Mouse (Mus musculus): ENCODE results near the gene Prkg1.

Gene Prkg1

DNA sequence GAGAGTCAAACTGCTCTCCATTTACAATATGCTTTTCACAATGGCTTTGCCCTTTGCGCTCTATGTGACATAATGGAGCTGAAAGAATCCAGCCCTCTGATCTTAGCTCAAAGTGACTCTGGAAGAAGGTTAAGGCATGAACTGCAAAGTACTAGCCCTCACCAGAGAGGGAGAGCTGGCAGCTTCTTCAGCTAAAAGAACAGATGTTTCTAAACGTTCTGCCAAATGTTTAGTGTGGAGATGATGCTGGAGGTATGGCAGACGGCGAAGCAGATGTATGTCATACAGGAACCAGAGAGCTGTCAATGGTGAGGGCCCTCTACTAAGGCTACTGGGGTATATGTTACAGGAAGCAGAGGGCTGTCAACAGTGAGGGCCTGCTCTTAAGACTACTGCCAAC lies 148.0 kb downstream of the Prkg1 start:
- DNase-seq, result no peak

DNA sequence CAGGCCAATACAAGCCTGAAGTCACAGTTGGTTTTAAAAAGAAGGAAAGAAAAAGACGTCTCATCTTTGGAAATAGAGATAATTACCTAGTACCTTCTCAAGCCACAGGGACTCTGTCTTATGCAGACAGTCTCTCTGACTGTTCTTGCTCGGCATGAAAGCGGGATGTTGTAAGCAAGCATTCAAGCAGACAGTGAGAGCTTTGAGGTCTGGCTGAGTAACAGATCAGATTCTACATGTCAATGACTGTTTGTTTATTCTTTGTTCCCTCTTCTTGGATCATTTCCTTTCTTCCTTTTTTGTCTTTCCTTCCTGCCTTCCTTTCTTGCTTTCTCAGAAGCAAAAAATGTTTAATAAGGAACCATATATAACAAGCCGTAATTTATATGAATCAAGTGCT lies 148.7 kb downstream of the Prkg1 start:
- DNase-seq, result no peak

DNA sequence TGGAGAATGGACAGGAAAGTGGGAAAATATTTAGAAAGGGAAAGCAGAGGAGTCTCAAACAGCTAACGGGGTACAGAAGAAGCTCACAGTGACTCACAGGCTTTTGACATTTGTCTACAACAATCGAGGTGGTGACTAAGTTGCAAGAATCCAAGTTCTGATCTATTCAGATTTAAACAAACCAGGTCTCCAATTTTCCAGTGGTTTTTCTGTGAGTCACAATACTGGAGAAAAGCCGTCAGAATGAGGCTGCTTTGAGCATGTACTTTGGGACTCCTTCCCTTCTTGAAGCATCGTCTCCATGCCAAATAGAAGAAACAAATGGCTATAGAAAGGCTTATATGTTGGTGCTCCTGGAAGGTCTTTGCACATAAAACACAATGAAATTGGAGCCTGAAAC lies 151.7 kb downstream of the Prkg1 start:
- no peak for DNase-seq

DNA sequence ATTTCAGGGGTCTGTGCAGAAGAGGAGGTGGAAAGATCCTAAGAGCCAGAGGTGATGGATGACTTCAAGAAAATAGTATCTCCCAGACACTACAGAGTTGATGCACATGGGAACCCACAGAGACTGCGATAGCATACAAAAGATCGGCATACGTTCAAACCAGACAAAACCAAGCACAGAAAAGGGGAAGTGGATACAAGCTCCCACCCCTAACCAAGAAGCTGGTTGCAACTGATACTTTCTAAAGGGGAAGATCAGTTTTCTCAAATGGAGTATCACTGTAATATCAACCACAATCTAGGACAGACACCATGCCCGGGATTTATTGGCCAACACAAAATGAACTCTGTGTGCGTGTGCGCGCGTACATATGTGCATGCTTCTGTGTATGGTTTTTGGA lies 162.3 kb downstream of the Prkg1 start:
- no peak for DNase-seq

DNA sequence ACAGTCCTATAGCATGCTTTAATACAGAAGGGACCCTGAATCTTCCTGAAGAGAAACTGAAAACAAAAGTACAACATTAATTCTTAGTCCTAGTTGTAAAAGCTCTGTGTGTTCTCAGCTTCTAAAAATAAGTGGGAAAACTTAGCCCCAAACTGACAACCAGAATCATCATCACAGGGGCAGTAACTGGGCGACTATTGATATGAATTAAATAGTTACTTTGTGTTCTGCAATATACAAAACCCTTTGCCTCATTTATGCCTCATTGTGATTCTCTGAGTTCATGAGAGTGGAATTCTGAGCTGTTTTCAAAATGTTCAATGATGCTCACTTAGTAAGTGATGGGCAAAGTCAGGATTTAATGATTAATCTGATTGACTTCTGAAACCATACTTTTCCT lies 170.8 kb downstream of the Prkg1 start:
- no peak for DNase-seq

DNA sequence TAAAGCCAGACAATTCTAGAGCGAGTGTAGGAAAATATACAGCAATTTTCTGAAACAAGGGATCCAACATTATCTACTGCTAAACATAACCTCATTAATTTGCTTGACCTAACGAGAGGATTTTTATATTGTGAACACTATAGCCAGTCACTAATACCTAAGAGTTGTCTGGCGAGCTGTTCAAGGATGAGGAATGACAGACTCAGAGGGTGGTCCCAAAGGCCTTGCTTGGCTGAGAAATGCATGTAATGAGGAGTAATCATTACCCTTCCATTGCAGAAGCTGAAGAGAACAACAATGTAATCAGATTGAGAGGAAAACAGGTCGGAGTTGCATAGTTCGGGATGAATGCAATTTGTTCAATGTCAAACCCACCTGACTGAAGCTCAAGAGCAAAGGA lies 174.1 kb downstream of the Prkg1 start:
- no peak for DNase-seq

DNA sequence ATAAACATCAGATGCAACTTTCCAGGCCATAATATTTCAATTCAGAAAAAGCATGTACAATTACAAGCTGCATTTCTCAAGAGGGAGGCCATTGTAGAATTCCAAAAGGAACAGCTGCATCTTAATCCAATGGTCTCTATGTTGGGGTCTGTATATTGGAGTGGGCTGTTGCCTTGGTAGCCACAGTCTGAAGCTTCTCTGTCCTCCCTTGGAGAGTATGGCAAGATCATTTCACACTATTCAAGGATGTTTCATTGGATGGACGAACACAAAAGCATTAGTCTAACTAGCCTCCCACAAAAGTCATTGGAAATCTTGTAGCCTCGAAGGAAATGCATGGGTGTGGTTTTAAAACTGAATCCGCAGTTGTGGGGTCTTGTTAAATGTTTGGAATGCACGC lies 187.7 kb downstream of the Prkg1 start:
- DNase-seq, result no peak

DNA sequence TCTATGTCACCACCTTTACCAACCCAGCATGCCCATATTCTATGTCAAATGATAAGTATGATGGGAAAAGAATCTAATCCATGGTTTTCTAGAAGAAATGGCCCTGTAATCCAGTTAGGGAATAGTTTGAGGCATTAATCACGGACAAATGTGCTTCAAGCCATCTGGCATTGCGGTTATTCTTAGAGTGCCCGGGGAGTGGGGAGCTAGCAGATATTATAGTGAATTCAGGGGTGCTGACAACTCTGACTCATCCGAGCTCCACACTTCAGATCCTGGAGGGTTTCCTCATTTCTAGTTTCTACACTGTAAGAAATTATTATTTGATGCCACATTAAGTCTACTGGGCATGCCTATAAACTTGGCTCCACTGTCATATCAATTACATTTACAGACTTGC lies 200.5 kb downstream of the Prkg1 start:
- DNase-seq, result no peak

DNA sequence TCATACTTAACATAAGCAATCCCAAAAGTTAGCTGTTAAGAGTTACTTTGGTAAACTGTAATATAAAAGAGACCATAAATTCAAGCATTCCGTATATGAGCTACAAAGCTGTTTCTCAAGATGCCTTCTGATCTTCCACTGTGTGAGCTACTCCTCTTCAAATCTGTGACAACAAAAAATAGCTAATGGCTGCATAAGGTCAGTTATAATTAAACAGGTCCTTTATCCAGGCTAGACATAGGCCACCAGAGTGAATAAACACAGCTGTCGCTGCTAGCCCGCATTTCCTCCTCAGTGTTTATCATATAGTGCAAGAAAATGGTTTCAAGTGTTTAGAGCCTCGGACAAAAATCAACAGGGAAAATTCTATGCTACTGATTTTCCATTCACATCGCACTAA lies 218.8 kb downstream of the Prkg1 start:
- DNase-seq, result no peak

DNA sequence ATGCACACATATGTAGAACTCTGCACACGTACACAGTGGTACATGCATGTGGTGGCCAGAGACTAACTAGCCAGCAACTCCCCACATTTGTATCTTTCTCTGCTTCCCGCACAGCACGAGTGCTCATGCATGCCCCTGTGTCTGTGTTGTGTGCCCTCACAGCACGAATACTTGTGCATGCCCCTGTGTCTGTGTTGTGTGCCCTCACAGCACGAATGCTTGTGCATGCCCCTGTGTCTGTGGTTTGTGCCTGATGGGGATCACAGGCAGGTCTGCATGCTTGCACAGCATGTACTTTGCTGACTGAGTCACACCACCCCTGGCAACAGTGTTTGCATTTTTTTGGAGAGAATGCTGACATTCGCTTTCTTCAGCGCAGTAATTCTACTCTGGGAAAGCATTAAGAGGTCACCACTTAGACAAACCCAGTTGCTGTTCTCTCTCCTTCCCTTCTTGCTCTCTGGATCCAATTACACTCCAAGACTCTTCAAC lies 233.5 kb downstream of the Prkg1 start:
- DNase-seq, result no peak

DNA sequence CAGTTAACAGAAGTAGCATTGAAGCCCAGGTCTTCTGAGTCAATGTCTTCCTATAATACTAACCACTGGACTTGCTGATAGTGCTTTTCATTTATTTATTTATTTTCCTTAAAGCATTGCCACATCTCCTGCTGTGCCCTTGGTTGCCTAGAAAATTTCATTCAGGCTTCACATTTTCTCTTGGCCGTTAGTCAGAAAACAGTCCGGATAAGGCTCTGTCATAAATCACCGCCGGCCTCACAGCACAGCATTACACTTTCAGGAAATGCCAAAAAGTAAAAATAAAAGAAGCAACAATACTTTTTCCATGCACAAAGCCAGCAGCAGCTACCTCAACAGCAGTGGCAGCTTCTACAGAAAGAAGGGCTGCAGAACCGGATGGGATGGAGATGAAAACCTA lies 234.2 kb downstream of the Prkg1 start:
- DNase-seq, result no peak

DNA sequence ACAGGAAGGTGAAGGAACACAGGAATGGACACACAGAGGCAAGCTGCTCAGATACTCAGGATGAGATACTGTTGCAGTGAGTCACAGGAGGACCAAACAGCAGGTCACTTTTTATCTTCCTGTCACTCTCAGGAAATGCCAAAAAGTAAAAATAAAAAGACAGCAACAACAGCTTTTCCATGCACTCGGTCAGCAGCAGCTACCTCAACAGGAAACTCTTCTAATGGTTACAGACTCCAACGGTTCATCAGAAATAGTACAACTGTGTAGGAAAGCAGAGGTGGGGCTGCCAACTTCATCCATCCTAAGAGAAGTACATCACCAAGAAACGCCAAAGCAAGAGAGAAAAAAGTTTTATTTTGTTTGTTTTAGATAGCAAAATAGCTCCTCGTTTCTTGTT lies 234.9 kb downstream of the Prkg1 start:
- DNase-seq, result no peak

DNA sequence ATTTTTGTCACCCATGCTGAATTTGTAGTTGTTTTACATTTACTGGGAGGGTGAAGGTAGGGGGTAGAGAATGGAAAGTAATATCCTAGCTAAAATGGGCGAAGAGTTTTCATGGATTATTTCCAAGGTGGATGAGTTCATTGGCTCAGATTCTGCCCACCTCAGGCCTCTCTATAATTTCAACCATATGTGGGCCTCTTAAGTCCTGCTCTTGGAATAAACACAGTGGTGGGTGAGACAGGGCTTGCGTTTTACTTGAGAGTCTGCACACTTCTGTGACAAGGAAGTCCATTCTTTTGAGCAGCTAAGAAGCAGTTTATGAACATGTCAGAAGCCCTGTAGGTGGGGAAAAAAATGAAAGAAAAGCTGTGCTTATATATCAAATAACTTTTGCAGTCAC lies 250.3 kb downstream of the Prkg1 start:
- no peak for DNase-seq

DNA sequence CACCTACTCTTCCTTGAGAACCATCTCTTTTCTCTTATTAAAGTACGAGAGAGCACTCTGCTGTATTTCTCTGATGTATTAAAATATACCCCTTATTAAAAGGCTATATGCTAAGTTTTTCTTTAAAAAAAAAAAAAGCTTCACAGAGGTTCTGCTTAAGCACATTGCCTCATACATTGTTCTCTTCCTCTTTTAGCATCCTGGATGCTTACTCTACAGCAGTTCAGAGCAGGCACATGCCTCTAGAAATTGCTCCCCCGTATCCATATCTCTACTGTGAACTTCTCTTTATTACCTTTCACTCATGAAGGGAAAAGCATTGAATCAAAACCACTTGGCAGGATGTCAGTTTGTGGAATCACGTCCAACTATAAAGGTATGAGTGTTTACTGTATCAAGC lies 257.0 kb downstream of the Prkg1 start:
- no peak for DNase-seq

DNA sequence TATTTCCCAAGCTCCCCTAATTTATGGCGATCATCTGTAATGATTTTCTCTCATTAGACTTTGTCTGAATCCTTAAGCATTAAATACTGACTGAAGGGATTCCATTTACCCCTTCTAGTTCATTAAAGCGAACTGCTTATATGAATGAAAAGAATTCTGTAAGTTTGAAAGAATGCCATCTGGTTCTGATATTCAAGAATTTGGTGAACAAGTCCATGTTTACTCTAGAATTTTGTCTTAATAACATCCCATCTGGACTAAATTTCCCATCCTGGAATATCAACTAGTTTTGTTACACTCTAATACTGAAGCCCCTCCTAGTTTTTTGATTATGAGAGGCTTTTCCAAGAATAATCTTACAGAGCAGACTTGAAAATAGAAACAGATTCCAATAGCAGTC lies 258.5 kb downstream of the Prkg1 start:
- no peak for DNase-seq

DNA sequence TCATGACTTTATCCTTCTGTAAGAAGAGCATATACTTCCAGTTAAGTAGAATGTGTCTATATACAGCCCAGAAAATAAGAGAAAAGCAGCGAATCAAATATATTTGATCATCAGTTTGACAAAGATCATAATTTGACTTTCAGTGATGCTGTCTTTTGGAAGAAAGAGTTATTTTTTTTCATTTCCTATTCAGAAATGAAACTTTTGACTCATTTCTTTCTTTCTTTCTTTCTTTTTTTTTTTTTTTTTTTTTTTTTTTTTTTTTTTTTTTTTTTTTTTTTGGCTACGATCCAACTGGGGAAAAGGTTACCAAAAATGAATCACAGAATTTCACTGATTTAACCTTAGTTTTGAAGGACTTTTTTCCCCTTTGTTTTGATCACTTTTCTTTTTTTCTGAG lies 259.8 kb downstream of the Prkg1 start:
- no peak for DNase-seq

DNA sequence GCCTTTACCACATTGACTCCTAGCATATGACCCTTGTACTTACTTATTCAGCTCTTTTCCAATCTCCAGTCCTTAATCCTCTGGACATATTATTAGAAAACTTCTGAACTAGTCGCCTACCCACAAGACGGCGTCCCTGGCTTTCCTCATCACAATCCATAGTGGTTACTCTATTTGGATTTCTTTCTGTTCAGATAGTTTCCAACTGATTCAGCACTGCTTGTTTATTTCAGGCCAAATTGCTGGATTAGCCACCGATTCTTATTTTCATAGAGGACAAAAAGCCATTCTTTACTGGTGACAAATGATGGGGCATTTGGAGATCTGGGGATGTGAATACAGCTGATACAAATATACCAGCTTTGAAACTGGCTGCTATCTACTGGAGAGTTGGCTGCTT lies 267.4 kb downstream of the Prkg1 start:
- DNase-seq, result no peak

DNA sequence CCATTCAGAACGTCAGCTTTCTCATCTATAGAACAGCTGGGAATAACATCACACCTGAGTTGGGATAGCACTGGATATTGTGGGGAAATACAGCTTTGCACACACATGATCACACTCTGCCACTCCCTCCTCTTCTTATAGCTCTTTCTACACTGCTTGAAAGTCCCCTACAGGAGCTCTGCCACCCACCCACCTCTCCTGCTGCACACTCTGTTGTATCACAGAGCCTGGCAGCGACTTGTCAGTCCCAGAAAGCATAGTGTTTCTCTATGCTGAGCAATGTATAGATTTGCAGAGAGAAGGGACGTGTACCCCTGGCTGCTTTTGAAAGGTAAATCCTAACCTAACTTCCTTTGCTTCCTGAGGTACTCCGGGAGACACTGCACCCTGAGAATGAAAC lies 275.2 kb downstream of the Prkg1 start:
- DNase-seq, result no peak

DNA sequence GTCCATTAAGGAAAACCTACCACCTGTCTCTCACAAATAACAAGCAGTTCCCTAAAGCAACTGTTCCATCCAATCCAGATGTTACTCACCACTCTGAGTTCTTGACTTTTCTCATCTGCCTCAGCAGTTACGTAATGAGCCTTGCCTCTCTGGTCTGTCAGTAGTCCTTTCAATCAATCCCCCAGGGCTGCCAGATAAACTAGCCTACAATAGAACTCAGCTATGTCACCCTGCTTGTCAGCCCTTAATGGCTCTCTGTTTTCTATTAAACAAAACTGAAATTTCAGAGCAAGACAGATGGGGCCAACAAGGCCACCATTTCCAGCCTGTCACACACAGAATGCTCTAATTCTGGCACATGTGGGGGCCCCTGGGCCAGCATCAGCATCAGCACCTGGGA lies 293.1 kb downstream of the Prkg1 start:
- no peak for DNase-seq

DNA sequence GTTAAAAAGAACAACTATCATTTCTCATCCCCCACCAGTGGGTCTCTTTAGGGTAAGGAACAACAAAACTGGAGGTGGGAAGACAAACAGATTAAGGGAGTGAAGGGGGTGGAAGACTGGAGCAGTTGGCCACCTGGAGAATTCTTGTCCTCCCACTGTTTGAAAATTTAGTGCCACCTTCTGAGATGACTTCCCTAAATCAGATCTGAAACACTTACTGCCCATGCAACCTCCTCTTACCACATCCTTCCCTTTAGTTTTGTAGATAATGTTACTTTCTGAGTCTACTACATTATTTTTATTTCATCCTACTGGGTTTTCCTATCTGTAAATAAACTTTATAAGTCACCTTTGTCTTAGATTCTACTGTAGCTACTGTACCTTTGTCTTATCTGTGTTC lies 304.6 kb downstream of the Prkg1 start:
- no peak for DNase-seq

DNA sequence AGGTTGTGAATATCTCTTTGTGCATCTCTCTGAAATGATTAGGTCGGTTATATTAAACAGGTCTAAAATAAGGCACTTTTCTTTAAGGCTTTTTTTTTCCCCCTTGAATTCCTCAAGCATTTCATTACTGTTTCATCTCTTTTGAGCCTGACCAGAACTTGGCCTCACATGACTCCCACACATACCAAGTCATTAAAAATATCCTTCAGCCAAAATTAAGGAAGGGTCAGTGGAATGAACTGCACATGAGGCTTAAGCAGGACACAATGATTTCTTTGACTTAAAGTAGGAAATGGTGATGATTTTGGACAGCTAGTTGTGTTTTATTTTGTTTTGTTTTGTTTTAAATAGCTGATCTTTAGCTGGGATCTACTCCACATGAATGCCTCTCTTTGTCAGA lies 320.7 kb downstream of the Prkg1 start:
- DNase-seq, result no peak

DNA sequence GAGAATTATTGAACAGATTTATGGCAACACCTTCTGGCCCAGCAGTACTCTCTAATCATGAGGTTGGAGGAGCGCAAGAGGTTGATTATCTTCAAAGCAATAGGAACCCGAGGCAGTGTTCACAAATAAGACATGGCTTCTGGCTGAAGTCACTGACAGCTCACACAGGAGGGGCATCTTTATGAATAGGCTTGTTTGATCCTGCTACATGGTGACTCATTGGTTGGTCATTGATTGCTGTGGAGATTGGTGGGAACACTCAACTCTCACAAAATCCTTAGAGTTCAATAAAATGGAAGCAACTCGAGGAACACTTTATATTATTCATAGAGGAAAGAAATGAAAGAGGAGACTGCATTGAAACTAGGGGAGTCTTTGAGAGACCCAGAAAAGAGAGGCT lies 322.5 kb downstream of the Prkg1 start:
- DNase-seq, result no peak

DNA sequence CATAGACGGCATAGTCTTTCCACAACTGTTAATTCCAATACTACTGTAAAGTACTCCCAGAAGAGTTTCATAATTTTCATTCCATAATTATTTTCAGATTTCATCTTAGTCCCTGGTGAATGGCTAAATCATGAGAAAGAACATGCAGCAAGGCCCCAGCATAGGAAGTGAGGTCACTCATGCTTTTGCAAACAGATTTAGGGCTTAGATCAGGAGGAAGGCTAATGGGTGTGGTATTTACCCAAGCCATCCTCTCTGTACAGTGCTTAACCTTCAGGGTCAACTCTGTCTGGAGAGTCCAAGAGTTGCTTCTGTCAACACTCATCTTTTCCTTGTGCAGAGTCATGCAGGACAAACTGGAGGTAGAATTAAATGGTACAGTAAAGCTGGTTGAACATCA lies 331.4 kb downstream of the Prkg1 start:
- DNase-seq, result no peak

DNA sequence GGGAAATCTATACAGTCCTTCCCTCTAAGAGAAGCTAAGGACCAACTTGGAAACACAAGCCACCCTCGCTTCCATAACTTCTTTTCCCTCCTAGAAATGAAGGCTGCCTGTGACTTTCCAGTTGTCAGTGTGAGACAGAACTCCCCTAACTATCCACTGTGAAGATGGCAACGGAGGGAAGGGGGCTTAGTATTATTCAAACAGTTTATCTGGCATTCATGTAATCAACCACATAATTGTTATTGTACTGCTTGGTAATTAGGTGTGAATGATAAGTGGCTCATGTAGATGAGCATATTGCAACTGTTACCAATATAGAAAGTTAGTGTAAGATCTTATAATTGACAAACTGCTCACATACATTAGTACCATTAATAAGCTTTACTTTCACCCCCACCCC lies 333.4 kb downstream of the Prkg1 start:
- no peak for DNase-seq

DNA sequence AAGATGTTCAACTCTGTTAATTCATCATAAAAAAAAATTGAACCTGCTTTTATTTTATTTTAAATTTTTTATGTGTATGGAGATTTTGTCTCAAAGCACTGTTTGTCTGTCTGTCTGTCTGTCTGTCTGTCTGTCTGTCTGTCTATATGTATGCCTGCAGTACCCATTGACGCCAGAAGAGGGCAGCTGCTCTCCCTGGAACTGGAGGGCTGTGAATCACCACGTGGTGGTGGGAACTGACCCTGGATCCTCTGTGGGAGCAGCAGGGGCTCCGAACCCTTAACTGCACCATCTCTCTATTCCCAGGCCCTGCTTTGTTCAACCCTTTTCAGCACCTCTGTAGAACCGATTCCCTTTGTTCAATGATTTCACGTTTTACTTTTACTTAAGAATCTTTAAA lies 338.7 kb downstream of the Prkg1 start:
- DNase-seq, result no peak

DNA sequence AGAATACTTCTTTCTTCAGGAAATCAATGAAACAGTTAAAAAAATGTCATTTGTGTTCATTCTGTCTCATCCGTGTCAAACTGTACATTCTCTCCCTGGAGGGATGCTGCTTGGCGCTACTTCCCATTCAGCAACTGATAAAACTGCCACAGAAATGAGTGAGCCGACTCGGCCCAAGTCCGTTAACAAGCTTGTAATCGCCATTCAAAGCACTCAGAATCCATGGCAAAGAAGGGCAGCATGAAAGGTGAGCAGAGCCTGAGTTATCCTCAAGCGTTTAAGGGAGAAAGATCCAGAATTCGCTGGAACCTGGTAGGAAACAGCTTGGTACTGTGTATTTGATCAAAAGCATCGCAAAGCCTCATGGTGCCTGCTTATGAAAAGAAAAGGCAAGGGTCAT lies 339.6 kb downstream of the Prkg1 start:
- no peak for DNase-seq

Data from cerebellum, adult 11-12 months (tissue).